In genomic region chr2:72117138-72118011, GRCm38 (mm10) we compare ENCODE assay signal across 8 mouse cellular contexts.
DNase-seq lines count a peak whose midpoint lies in the region; ATAC-seq and TF ChIP-seq lines count a peak whose summit lies in the region.
"Had no signal": no experiment of that assay in that cellular context is flagged by ENCODE, and none has a peak within 500 bp of the region (broad histone marks: within the 10 kb centered on the region; RNA-seq: fewer than 3 reads in every experiment).

No protein-coding gene starts in this region.

- TF ChIP-seq EP300 in stomach, postnatal 0 days (optimal IDR thresholded peaks at IDR 0.05): no peak

- peak overlapping the region; percentile 26; the same call in 1 of the 2 replicates for H3K27ac ChIP-seq in stomach, embryonic 16.5 days (ENCODE audit: low read length)
- no peak overlapping the region for H3K27ac ChIP-seq in stomach, postnatal 0 days (replicated peaks)
- no peak overlapping the region for H3K27ac ChIP-seq in midbrain, embryonic 11.5 days (ENCODE audit: low read depth, low read length)
- H3K27ac ChIP-seq: limb, embryonic 12.5 days had no signal

- no peaks in the 10 kb centered on the region for H3K27me3 ChIP-seq in stomach, embryonic 16.5 days (ENCODE audit: control insufficient read depth, insufficient read depth, low read length)
- H3K27me3 ChIP-seq in stomach, postnatal 0 days (ENCODE audit: control insufficient read depth, insufficient read depth, low read length): no peaks in the 10 kb centered on the region
- no peaks in the 10 kb centered on the region for H3K27me3 ChIP-seq in midbrain, embryonic 11.5 days (ENCODE audit: control insufficient read depth, insufficient read depth, low read length)
- H3K27me3 ChIP-seq: limb, embryonic 12.5 days had no signal

- ATAC-seq in stomach, embryonic 16.5 days (ENCODE audit: insufficient read depth, low FRiP score): no peak
- no peak for ATAC-seq in stomach, postnatal 0 days (ENCODE audit: low FRiP score, low TSS enrichment)
- ATAC-seq in granulocyte monocyte progenitor cell, adult 5-6 weeks (replicated peaks; ENCODE audit: poor library complexity, severe bottlenecking): peak; percentile 80
- ATAC-seq in midbrain, embryonic 11.5 days (ENCODE audit: low FRiP score): no peak

- 42% methylated on average over 15 of the region's 15 CpGs for WGBS in stomach, embryonic 16.5 days
- WGBS in stomach, postnatal 0 days: 48% methylated on average over 15 of the region's 15 CpGs
- 73% methylated on average over 15 of the region's 15 CpGs for WGBS in midbrain, embryonic 11.5 days

- no peak overlapping the region for H3K9ac ChIP-seq in stomach, embryonic 16.5 days (ENCODE audit: low read length)
- no peak overlapping the region for H3K9ac ChIP-seq in stomach, postnatal 0 days (ENCODE audit: low read length)
- H3K9ac ChIP-seq in midbrain, embryonic 11.5 days (ENCODE audit: low read length): no peak overlapping the region
- H3K9ac ChIP-seq: limb, embryonic 12.5 days had no signal

- no peak overlapping the region for H3K4me2 ChIP-seq in stomach, embryonic 16.5 days (ENCODE audit: low read depth, low read length)
- no peak overlapping the region for H3K4me2 ChIP-seq in stomach, postnatal 0 days (replicated peaks; ENCODE audit: low read depth)
- no peak overlapping the region for H3K4me2 ChIP-seq in midbrain, embryonic 11.5 days
- H3K4me2 ChIP-seq: limb, embryonic 12.5 days had no signal

- peaks cover 6% of the 10 kb centered on the region; the same call in 1 of the 2 replicates for H3K4me1 ChIP-seq in stomach, embryonic 16.5 days (ENCODE audit: control insufficient read depth, insufficient read depth, low read length)
- no peaks in the 10 kb centered on the region for H3K4me1 ChIP-seq in stomach, postnatal 0 days (replicated peaks; ENCODE audit: control insufficient read depth, insufficient read depth)
- H3K4me1 ChIP-seq in midbrain, embryonic 11.5 days (ENCODE audit: control insufficient read depth, insufficient read depth, low read length): no peaks in the 10 kb centered on the region

- no peak for TF ChIP-seq CTCF in stomach, postnatal 0 days (IDR thresholded peaks at IDR 0.05; ENCODE audit: low read depth)

- no peaks in the 10 kb centered on the region for H3K36me3 ChIP-seq in stomach, embryonic 16.5 days (ENCODE audit: control insufficient read depth, insufficient read depth, low read length)
- no peaks in the 10 kb centered on the region for H3K36me3 ChIP-seq in stomach, postnatal 0 days (ENCODE audit: control insufficient read depth, insufficient read depth, low read length)
- H3K36me3 ChIP-seq in midbrain, embryonic 11.5 days (ENCODE audit: control insufficient read depth, insufficient read depth, low read length): no peaks in the 10 kb centered on the region
- H3K36me3 ChIP-seq: limb, embryonic 12.5 days had no signal

- no peak for DNase-seq in stomach, postnatal 0 days (ENCODE audit: low spot score)
- DNase-seq in kidney, adult 8-10 months: peak; percentile 71 to 83
- peak; percentile 69 to 70 for DNase-seq in spleen, postnatal 36 days (ENCODE audit: low spot score in 2 of 2)
- DNase-seq in layer of hippocampus, adult 9-10 months (ENCODE audit: low spot score): no peak
- no peak for DNase-seq in midbrain, embryonic 11.5 days (ENCODE audit: low spot score, missing footprints)

- H3K4me3 ChIP-seq in stomach, embryonic 16.5 days (replicated peaks; ENCODE audit: low read length): no peak overlapping the region
- no peak overlapping the region for H3K4me3 ChIP-seq in stomach, postnatal 0 days (ENCODE audit: low read depth, low read length)
- H3K4me3 ChIP-seq in midbrain, embryonic 11.5 days (ENCODE audit: low read depth, low read length): no peak overlapping the region
- H3K4me3 ChIP-seq: limb, embryonic 12.5 days had no signal

- H3K9me3 ChIP-seq in stomach, embryonic 16.5 days (replicated peaks; ENCODE audit: control insufficient read depth, low read length): no peaks in the 10 kb centered on the region
- no peaks in the 10 kb centered on the region for H3K9me3 ChIP-seq in stomach, postnatal 0 days (ENCODE audit: control insufficient read depth, low read length)
- H3K9me3 ChIP-seq in midbrain, embryonic 11.5 days (ENCODE audit: control insufficient read depth, low read length): no peaks in the 10 kb centered on the region
- H3K9me3 ChIP-seq: limb, embryonic 12.5 days had no signal

Comparison
In these comparisons a context has a peak if more than half of its experiments do, and no peak if none do; other contexts are left out.
1. DNase-seq: peak in kidney, adult 8-10 months (2 of 2) and spleen, postnatal 36 days (2 of 2); none in stomach, postnatal 0 days (single experiment), layer of hippocampus, adult 9-10 months (single experiment) and midbrain, embryonic 11.5 days (single experiment).